Mouse (Mus musculus) yolk sac, embryonic 10.5 days (tissue): ENCODE measurements around the gene Gm43302.
"Not testable (repeated sequence)": the region's sequence is repeated elsewhere in the genome, so short reads cannot be mapped to it uniquely, and the experiment has no call there.

ENCODE experiments used
- DNase-seq: peaks from one replicate; pipeline ENCODE4 v3.0.0-alpha.2; 2017; ENCODE audit warnings: low spot score

The Gm43302 gene

GRCm38 (mm10) chr5:105293226-105294165, at the start of gene Gm43302, which contains the start of gene Gbp6:
TSS of gene Gm43302 (minus strand) at chr5:105293695.
TSS of gene Gbp6 (minus strand) at chr5:105293698.
- not testable (repeated sequence) for DNase-seq

DNA sequence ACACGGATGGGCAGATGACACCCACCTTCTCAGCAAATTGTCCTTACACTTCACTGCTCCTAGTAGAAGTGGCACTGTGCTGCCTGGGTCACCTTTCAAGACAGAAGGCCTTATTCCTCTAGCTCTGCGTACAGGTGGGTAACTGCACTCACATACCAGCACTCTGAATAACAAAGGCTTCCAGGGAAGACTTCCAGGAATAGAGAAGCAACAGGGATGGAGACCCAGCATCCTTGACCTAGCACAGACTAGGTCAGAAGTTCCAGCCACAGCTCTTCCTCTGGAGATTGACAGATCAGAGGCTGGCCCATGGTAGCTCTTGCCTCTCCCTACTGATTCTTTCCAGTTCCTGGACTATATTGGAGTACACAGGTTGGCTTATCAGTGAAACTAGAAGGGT, 47.8 kb upstream of the Gm43302 start:
- no peak for DNase-seq

DNA sequence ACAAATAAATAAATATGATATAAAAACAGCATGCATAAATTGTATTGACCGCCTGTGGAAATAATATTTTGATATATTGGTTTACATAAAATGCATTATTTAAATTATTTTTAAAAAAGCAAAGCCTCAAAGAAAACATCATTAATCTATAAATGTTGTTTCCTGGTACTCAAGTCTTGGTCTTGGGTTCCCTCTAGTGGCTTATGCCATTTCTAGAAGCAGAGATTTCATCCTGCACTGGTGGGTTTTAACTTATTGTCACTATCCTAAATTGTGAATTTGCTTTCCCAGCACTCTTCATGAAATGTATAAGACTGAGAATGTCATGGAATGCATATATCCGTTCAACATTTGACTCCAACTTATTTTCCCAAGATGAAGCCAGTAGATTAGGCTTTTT, 29.0 kb upstream of the Gm43302 start:
- DNase-seq, result no peak

- no peak for DNase-seq
Observed at GRCm38 (mm10) chr5:105310941-105311340, 17.4 kb upstream of the Gm43302 start.

- DNase-seq, result not testable (repeated sequence)
Observed at GRCm38 (mm10) chr5:105309148-105309547, 15.7 kb upstream of the Gm43302 start.

DNA sequence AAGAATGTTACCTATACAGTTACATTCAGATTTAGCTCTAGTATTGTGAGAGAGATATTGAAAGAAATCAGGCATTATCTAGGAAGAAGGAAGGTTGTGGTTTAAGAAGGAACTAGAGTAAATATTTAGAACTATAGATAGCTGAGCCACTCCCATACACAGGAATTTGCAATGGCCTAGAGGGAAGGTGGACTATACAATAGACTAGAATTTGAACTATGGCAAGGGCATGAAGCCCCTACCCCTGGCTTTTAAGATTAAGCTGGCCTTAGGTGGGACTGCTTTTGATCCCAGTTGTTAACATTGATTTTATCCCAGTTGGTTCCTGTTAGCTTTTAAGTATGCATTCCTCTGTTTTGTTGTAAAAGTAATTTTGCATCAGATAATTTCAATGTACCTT, 13.5 kb upstream of the Gm43302 start:
- DNase-seq, result not testable (repeated sequence)

DNA sequence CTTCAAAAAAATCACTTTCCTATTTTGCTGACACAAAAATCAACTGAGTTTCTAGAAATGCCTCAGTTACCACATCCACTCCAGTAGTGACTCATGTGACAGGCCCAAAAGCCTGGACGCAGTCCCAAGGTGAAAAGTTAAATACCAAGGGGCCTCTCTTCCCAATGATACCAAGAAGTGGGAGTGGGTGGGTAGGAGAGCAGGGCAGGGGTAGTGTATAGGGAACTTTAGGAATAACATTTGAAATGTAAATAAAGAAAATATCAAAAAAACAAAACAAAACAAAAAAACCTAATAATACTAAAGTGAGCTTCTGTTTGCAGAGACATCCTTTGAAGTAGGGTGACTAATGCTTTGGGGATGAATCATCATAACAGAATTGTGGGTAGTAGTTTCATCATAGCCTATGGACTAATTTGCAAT, 12.7 kb upstream of the Gm43302 start:
- no peak for DNase-seq

DNA sequence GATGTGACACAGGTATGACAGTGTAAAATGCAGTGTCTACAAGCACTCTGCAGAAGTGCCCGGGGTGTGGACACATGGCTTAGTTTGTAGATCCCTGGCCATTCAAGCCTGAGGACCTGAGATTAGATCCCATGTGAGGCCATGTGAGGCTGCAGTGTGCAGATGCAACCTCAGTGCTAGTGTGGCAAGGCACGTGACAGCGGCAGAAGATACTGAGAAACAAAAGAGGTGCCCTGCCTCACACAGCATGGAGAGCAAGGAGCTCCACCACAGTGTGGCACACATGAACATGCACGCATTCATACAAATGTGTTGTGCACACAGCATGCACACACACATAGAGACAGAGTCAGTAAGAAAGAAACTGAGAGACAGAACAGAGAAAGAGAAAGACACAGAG, 12.2 kb upstream of the Gm43302 start:
- not testable (repeated sequence) for DNase-seq

DNA sequence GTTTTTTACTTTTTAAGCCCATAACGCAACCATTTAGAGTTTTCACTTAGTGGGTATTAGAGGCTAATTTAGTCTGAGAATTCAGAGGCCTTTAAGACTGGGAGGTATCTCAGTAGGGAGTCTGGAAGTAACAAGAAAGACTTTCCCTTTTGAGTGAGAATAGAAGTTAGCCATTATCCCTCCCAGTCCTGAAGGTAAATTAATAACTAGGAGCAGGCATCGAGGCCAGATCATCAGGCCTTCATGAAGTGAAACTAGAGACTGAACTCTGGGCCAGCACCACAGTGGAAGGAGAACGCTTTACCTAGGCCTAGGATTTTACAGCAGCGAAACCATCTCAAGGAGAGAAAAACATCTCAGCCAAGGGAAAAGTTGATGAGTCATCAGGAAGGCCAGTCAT, 8.5 kb upstream of the Gm43302 start:
- no peak for DNase-seq

- no peak for DNase-seq
Observed at GRCm38 (mm10) chr5:105301531-105301930, 8.0 kb upstream of the Gm43302 start.

GRCm38 (mm10) chr5:105295746-105296145, 2.3 kb upstream of the Gm43302 start:
- no peak for DNase-seq

DNA sequence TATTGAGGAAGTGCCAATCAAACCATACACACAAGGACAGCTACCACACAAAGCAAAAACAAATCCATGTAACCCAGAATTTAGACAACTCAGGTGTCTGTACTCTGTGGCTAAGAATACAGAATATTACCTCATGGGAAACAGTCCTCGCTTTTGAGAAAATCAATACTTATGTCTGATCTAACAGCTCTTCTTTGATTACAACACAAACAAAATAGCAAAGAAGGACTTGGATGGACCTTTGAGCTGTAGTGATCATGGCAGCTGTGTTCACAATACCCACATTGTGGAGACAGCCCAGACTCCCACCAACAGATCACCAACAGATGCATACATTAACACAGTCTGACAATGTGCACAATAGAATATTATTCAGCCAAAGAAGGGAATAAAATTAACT, 1.0 kb downstream of the Gm43302 start:
- DNase-seq, result no peak

DNA sequence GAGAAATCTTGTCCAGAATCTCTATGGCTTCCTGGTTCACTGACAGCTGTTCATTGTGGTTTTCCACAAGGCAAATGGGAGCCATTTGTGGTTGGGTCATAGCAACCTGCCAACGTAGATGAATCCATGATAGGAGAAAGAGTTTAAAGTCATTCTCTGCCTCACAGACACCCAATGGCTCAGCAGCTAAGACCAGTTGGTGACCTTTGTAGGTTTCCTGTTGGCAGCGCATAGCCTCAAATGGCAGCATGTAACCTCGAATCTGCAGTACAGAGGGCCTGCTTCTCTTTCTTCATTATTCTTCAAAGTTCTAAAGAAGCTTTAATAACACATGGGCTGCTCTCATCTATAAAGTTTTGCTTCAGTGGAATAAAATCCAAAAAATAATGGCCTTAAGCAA, 2.6 kb downstream of the Gm43302 start:
- not testable (repeated sequence) for DNase-seq

DNA sequence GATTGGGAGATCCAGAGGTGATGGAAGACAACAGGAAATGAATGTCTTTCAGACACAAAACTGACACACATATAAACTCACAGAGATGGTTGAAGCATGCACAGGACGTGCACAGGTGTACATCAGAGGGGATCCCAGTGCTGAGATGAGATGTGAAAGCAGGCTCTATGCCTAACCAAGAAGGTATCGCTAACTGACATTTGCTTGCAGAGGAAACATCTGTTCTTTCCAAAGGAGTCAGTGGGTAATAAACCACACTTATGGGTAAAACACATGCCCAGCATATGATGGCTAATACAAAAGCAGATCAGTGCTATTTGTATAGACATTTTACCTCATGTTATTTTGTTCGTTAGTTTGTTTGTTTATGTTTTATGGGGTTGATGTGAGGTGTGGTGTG, 32.8 kb downstream of the Gm43302 start:
- DNase-seq, result not testable (repeated sequence)

- DNase-seq, result no peak
Observed at GRCm38 (mm10) chr5:105252491-105252890, 41.0 kb downstream of the Gm43302 start.

DNA sequence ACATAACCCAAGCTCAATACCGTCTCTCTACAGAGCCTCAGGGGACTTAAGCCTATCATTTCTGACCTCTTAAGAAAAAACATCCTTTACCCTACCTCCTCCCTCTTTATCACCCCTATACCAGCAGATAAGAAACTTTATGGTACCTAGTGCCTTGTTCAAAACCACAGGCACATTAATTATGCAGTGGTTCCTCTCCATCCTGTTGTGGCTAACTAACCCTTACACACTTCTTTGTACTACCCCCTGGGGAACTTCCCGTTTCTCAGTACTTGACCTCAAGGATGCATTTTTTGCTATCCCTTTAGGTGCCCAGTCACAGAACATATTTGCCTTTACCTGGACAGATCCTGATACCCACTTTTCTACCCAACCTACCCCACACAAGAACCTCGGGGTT, 48.8 kb downstream of the Gm43302 start:
- not testable (repeated sequence) for DNase-seq

GRCm38 (mm10) chr5:105240982-105241381, 52.5 kb downstream of the Gm43302 start:
- not testable (repeated sequence) for DNase-seq

GRCm38 (mm10) chr5:105239483-105240047, 53.9 kb downstream of the Gm43302 start, which contains the start of gene Gbp10:
TSS of gene Gbp10 (minus strand) at chr5:105239533.
- DNase-seq, result not testable (repeated sequence)

- DNase-seq, result not testable (repeated sequence)
Observed at GRCm38 (mm10) chr5:105238402-105238801, 55.1 kb downstream of the Gm43302 start.

GRCm38 (mm10) chr5:105236040-105236439, 57.5 kb downstream of the Gm43302 start:
- not testable (repeated sequence) for DNase-seq

DNA sequence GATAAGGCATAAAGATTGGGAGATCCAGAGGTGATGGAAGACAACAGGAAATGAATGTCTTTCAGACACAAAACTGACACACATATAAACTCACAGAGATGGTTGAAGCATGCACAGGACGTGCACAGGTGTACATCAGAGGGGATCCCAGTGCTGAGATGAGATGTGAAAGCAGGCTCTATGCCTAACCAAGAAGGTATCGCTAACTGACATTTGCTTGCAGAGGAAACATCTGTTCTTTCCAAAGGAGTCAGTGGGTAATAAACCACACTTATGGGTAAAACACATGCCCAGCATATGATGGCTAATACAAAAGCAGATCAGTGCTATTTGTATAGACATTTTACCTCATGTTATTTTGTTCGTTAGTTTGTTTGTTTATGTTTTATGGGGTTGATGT, 84.5 kb downstream of the Gm43302 start:
- not testable (repeated sequence) for DNase-seq

GRCm38 (mm10) chr5:105200791-105201355, 92.6 kb downstream of the Gm43302 start:
- not testable (repeated sequence) for DNase-seq

GRCm38 (mm10) chr5:105199149-105199548, 94.3 kb downstream of the Gm43302 start:
- not testable (repeated sequence) for DNase-seq
